Mouse (Mus musculus) heart, embryonic 14.5 days (tissue): ENCODE results near the gene Htr2b. TPM values are rescaled to one million over a fixed set of nuclear protein-coding genes. Genes with fewer than 3 reads are reported as not detected.

Experiments
- ATAC-seq: fragments of 200-750 bp; cut with Nextera tagmentation; 2 replicates; pipeline ENCODE4 v1.8.0; 2017; ENCODE audit warnings: low read depth, moderate TSS enrichment; ENCODE audit not compliant: insufficient number of reproducible peaks, insufficient read depth, low FRiP score
- H3K27ac ChIP-seq, 2 experiments: fragments of 200-500 bp in 1 of 2; fragments of 300-500 bp in 1 of 2; sonication (generic) in 1 of 2; replicated peaks in 1 of 2; 2 replicates each; pipeline ENCODE4 v1.5.1; 2012 to 2014; ENCODE audit warnings: low read depth in 2 of 2, low read length in 2 of 2, control low read depth in 1 of 2, mild to moderate bottlenecking in 1 of 2, mixed read lengths in 1 of 2; ENCODE audit not compliant: control insufficient read depth in 1 of 2, insufficient read depth in 1 of 2
- H3K27me3 ChIP-seq: fragments of 300-500 bp; sonication (generic); 2 replicates; pipeline ENCODE4 v1.6.1; 2014; ENCODE audit warnings: mild to moderate bottlenecking, low read length, control low read depth; ENCODE audit not compliant: control insufficient read depth, insufficient read depth
- H3K36me3 ChIP-seq: fragments of 300-500 bp; sonication (generic); 2 replicates; pipeline ENCODE4 v1.6.1; 2014; ENCODE audit warnings: mild to moderate bottlenecking, control low read depth, low read length, mixed read lengths; ENCODE audit not compliant: control insufficient read depth, insufficient read depth
- H3K4me1 ChIP-seq, 2 experiments: fragments of 200-500 bp in 1 of 2; fragments of 300-500 bp in 1 of 2; sonication (generic) in 1 of 2; 2 replicates each; pipeline ENCODE4 v1.6.1; 2012 to 2014; ENCODE audit warnings: low read length in 2 of 2, control low read depth in 1 of 2, mixed read lengths in 1 of 2; ENCODE audit not compliant: control insufficient read depth in 2 of 2, insufficient read depth in 2 of 2
- H3K4me2 ChIP-seq: fragments of 300-500 bp; sonication (generic); 2 replicates; pipeline ENCODE4 v1.6.1; 2014; ENCODE audit warnings: mild to moderate bottlenecking, low read length
- H3K4me3 ChIP-seq, 2 experiments: fragments of 200-500 bp in 1 of 2; fragments of 300-500 bp in 1 of 2; sonication (generic) in 1 of 2; 2 replicates each; pipeline ENCODE4 v1.5.1; 2012 to 2014; ENCODE audit warnings: low read length in 2 of 2, mild to moderate bottlenecking in 2 of 2, control low read depth in 1 of 2, low read depth in 1 of 2, moderate library complexity in 1 of 2; ENCODE audit not compliant: control insufficient read depth in 1 of 2, insufficient read depth in 1 of 2
- H3K9ac ChIP-seq: fragments of 300-500 bp; sonication (generic); 2 replicates; pipeline ENCODE4 v1.6.1; 2014; ENCODE audit warnings: mild to moderate bottlenecking, low read length
- H3K9me3 ChIP-seq: fragments of 300-500 bp; sonication (generic); 2 replicates; pipeline ENCODE4 v1.6.1; 2016; ENCODE audit warnings: low read length, control low read depth; ENCODE audit not compliant: control insufficient read depth
- WGBS: fragments of 180-500 bp; shearing (Covaris S2); extraction: QIAGEN DNeasy Blood & Tissue Kit; methylation state at CpG from one replicate; pipeline ENCODE4 v1.1.7; 2014; 5-methylcytosine and 5-hydroxymethylcytosine counted together
- polyA plus RNA-seq: library from polyadenylated mRNA; unstranded; fragments of >200 nt; fragmentation: Nextera tagmentation; extraction: Ambion mirVana; gene quantifications from 2 replicates; pipeline ENCODE4 v1.2.1, GENCODE M21; 2014

The Htr2b gene
- polyA plus RNA-seq, 1 experiment from 2014 or later: 0.39 TPM

DNA sequence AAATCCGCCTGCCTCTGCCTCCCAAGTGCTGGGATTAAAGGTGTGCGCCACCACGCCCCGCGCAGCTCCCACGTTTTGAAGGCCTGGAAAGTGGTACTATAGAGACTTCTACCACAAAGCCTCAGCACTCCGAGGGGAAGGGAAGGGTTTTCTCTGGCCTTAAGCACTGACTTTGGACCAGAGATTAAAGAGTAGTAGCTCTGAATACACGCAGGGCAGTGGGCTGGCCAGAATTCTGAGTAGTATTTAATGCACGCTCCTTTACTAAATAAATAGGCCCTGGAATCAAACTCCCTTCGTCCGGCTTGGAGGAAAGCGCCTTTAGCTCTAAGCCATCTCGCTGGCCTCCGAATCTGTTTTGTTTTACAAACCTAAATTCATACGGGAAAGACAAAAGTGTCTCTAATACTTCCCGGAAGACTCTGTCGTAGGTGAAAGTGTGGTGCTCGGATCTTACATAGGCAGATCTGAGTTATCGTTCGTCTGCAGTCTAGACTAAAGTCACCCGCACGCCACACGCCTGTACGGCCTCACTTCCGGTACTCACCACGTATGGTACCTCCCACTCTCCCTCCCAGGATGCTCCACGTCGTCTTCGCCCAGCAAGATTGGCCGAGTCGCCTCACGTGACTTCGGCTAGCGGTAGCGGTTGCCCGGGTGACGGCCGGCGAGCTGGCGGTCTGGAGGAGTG is 42.5 kb upstream of the Htr2b start, which contains the start of gene Armc9:
TSS of gene Armc9 (plus strand) at position 648 of the 691 bp plus-strand sequence.
- peak within 1 kb of the TSS; percentile 81 for H3K9ac ChIP-seq
- no peaks in the 10 kb centered on the region for H3K27me3 ChIP-seq
- 0 out of 2 replicates have a peak, but pooled peaks cover 3% of the 10 kb centered on the region for H3K36me3 ChIP-seq
- ATAC-seq: peak; percentile 98
- H3K4me1 ChIP-seq: peaks cover 6 to 10% of the 10 kb centered on the region in 2 experiments; a peak in 2 of 4 replicates
- no peaks in the 10 kb centered on the region for H3K9me3 ChIP-seq
- WGBS: 3% methylated on average over 40 of the region's 40 CpGs
- H3K4me3 ChIP-seq: peak within 1 kb of the TSS; percentile 76 to 80
- H3K4me2 ChIP-seq: peak within 1 kb of the TSS; percentile 83
- H3K27ac ChIP-seq: peak within 1 kb of the TSS; percentile 87 to 89

DNA sequence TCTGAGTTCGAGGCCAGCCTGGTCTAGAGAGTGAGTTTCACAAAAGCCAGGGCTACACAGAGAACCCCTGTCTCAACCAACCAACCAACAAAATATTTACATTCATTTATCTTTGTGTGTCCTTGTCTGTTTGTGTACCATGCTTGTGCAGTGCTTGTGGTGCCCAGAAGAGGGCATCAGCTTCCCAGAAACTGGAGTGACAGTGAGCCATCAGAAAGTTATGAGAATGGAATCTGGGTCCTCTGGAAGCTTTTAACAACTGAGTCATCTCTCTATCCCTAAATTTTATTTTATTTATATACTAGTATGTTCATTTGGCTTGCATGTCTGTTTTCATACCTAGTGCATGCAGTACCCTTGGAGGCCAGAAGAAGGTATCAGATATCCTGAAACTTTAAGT is 40.8 kb upstream of the Htr2b start:
- H3K27me3 ChIP-seq: no peaks in the 10 kb centered on the region
- H3K4me1 ChIP-seq: peaks cover 6 to 10% of the 10 kb centered on the region in 2 experiments; a peak in 2 of 4 replicates
- no peak for ATAC-seq
- H3K36me3 ChIP-seq: no peaks in the 10 kb centered on the region
- H3K27ac ChIP-seq: no peak overlapping the region
- WGBS: 100% methylated on average over 1 of the region's 1 CpGs
- no peak overlapping the region for H3K4me3 ChIP-seq
- no peak overlapping the region for H3K4me2 ChIP-seq
- H3K9me3 ChIP-seq: no peaks in the 10 kb centered on the region
- H3K9ac ChIP-seq: no peak overlapping the region

DNA sequence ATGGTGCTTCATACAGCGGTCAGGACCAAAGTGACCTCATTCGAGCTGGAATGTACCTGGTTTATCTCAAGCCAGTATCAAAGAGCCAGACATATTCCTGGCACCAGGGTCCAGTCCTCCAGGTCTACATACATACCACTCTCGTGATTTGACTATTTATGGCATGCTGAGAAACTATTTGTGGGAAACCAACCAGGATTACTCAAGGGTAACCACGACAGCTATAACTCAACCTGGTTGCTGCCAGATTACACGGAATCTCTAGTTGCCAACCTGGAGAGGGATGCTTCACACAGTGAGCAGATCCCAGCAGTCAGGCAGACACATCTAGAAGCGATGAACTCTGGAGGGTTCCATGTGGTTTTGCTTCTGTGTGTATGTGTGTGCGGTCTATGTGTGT is 39.6 kb upstream of the Htr2b start:
- no peaks in the 10 kb centered on the region for H3K27me3 ChIP-seq
- ATAC-seq: no peak
- no peaks in the 10 kb centered on the region for H3K36me3 ChIP-seq
- WGBS: 52% methylated on average over 7 of the region's 7 CpGs
- no peaks in the 10 kb centered on the region for H3K9me3 ChIP-seq
- no peak overlapping the region; a peak in 1 of 4 replicates for H3K27ac ChIP-seq
- no peak overlapping the region for H3K4me2 ChIP-seq
- no peak overlapping the region for H3K9ac ChIP-seq
- no peak overlapping the region for H3K4me3 ChIP-seq
- peaks cover 6 to 10% of the 10 kb centered on the region in 2 experiments; a peak in 2 of 4 replicates for H3K4me1 ChIP-seq

- ATAC-seq: no peak
- WGBS: 72% methylated on average over 6 of the region's 6 CpGs
- no peak overlapping the region for H3K4me2 ChIP-seq
Observed at GRCm38 (mm10) chr1:86150929-86151328, 39.2 kb upstream of the Htr2b start.

DNA sequence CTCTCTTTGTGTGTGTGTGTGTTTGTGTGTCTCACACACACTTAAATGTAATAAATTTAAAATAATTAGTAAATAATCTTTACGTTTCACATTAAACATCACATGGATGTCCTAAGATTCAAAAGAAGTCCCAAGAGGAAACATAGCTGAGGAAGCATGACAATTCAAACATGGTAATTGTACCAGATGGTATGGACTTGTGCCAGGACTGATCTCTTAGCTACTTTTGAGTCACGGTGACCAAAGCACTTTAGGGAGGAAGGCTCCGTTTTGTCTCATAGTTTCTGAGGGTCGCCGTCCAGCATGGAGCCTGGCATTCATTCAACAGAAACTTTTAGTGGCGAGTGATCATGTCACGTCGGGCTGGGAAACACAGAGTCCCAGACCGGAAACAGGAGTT is 36.4 kb upstream of the Htr2b start:
- Histone ChIP-seq H3K9ac (no peak overlapping the region), H3K9me3 (no peaks in the 10 kb centered on the region), H3K27ac (no peak overlapping the region), H3K4me3 (no peak overlapping the region), H3K4me2 (no peak overlapping the region), H3K27me3 (no peaks in the 10 kb centered on the region), H3K4me1 (peaks cover 0 to 2% of the 10 kb centered on the region in 2 experiments; a peak in 1 of 4 replicates), H3K36me3 (no peaks in the 10 kb centered on the region)
- 73% methylated on average over 9 of the region's 9 CpGs for WGBS
- ATAC-seq: no peak

More at GRCm38 (mm10) chr1:86150929-86151328, 39.2 kb upstream of the Htr2b start:
- Histone ChIP-seq H3K9me3 (no peaks in the 10 kb centered on the region), H3K27me3 (no peaks in the 10 kb centered on the region), H3K27ac (no peak overlapping the region; a peak in 1 of 4 replicates), H3K4me3 (no peak overlapping the region), H3K4me1 (peaks cover 6 to 10% of the 10 kb centered on the region in 2 experiments; a peak in 2 of 4 replicates), H3K9ac (no peak overlapping the region), H3K36me3 (no peaks in the 10 kb centered on the region)

DNA sequence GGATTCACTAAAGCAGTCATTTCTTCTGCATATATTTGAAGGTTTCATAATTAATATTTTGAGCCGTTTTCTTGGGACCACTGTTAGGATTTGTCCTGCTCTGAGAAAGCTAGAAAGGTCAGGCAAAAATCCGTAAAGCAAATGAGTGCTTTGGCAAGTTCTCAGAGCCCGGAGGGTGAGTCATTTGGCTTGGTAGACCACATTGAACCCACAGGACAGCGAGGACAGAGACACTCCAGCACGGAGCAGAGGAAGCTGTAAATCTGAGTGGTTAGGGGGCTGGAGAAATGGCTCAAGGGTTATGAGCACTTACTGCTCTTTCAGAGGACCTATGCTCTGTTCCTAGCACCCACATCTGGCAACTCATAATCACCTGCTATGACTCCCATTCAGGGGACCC is 35.8 kb upstream of the Htr2b start:
- Histone ChIP-seq H3K9me3 (no peaks in the 10 kb centered on the region), H3K36me3 (no peaks in the 10 kb centered on the region), H3K4me3 (no peak overlapping the region), H3K27me3 (no peaks in the 10 kb centered on the region), H3K9ac (no peak overlapping the region), H3K4me2 (no peak overlapping the region), H3K27ac (no peak overlapping the region), H3K4me1 (peaks cover 0 to 2% of the 10 kb centered on the region in 2 experiments; a peak in 1 of 4 replicates)
- WGBS: 67% methylated on average over 5 of the region's 5 CpGs
- ATAC-seq: no peak

DNA sequence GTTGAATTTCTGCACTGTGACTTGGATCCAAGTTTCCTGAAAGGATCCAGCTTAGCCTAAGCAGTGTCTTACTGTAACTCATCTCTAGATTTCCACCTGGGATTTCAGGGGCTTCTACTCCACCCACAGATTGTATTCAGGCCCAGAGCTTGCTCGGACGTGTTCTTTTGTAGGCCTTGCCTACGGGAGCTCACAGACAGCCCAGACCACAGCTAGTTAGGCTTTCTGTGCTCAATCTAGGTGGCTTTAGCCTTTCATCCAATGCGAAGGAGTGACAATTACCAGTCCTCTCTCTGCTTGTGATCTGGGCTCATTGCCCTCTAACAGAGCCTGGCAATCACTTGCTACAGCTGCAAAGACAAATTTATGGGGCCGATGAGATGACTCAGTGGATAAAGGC is 34.5 kb upstream of the Htr2b start:
- Histone ChIP-seq H3K9me3 (no peaks in the 10 kb centered on the region), H3K4me2 (no peak overlapping the region), H3K27ac (no peak overlapping the region), H3K9ac (no peak overlapping the region), H3K4me3 (no peak overlapping the region), H3K27me3 (no peaks in the 10 kb centered on the region), H3K36me3 (peaks cover 4% of the 10 kb centered on the region; the same call in 1 of the 2 replicates), H3K4me1 (peaks cover 2 to 3% of the 10 kb centered on the region in 2 experiments; a peak in 2 of 4 replicates)
- WGBS: 82% methylated on average over 5 of the region's 5 CpGs
- ATAC-seq: no peak
